Mouse (Mus musculus) CH12.LX (cell line): ENCODE results near the gene Ppp2r5d. TPM values are rescaled to one million over a fixed set of nuclear protein-coding genes. Genes with fewer than 3 reads are reported as not detected.

Experiments
- DNase-seq: peaks from one replicate; pipeline ENCODE4 v3.0.0-alpha.2; 2013; ENCODE audit errors: extremely low read depth
- H3K27ac ChIP-seq: 2 replicates; pipeline ENCODE4 v1.5.1; 2012; ENCODE audit warnings: low read depth, mild to moderate bottlenecking, control low read depth, moderate library complexity; ENCODE audit not compliant: insufficient read depth
- H3K27me3 ChIP-seq: replicated peaks from 2 replicates; pipeline ENCODE3; 2012; ENCODE audit warnings: inconsistent platforms
- H3K36me3 ChIP-seq, 2 experiments: replicated peaks in 1 of 2; 2 replicates each; pipeline versions ENCODE3 to v1.6.1; 2012; ENCODE audit warnings: inconsistent platforms in 1 of 2, low read length in 1 of 2, mild to moderate bottlenecking in 1 of 2, mixed read lengths in 1 of 2, moderate library complexity in 1 of 2; ENCODE audit not compliant: control insufficient read depth in 1 of 2, insufficient read depth in 1 of 2
- H3K4me1 ChIP-seq, 2 experiments: 2 replicates each; pipeline ENCODE4 v1.6.1; 2012; ENCODE audit warnings: inconsistent platforms in 1 of 2, moderate library complexity in 1 of 2; ENCODE audit not compliant: insufficient read depth in 2 of 2, control insufficient read depth in 1 of 2
- H3K4me2 ChIP-seq: 2 replicates; pipeline ENCODE4 v1.6.1; 2012; ENCODE audit warnings: low read depth, mild to moderate bottlenecking, control low read depth; ENCODE audit not compliant: poor library complexity, insufficient read depth, severe bottlenecking
- H3K4me3 ChIP-seq, 3 experiments: fragments of 150-350 bp in 1 of 3; sonication (generic) in 1 of 3; replicated peaks in 1 of 3; 2 replicates each; pipeline versions ENCODE3 to v1.5.1; 2011 to 2012; ENCODE audit warnings: low read depth in 2 of 3, low read length in 2 of 3, mild to moderate bottlenecking in 2 of 3, moderate library complexity in 2 of 3, control low read depth in 1 of 3, improper control_type of control experiment in 1 of 3, inconsistent platforms in 1 of 3, mixed read lengths in 1 of 3; ENCODE audit not compliant: poor library complexity in 1 of 3
- H3K79me2 ChIP-seq: replicated peaks from 2 replicates; pipeline ENCODE4 v1.6.1; 2012; ENCODE audit warnings: mild to moderate bottlenecking, moderate library complexity; ENCODE audit not compliant: control insufficient read depth, poor library complexity, insufficient read depth, severe bottlenecking; ENCODE audit errors: extremely low read depth
- H3K9ac ChIP-seq: 2 replicates; pipeline ENCODE4 v1.6.1; 2012; ENCODE audit warnings: low read depth, mild to moderate bottlenecking, control low read depth, moderate library complexity; ENCODE audit not compliant: insufficient read depth
- H3K9me3 ChIP-seq: replicated peaks from 2 replicates; pipeline ENCODE3; 2012; ENCODE audit warnings: low read length, inconsistent platforms, mixed read lengths
- CHD1 ChIP-seq: IDR thresholded peaks from 2 replicates; pipeline ENCODE4 v1.6.1; 2012; ENCODE audit warnings: low read depth, low read length, improper control_type of control experiment, inconsistent platforms
- CHD2 ChIP-seq: IDR thresholded peaks from 2 replicates; pipeline ENCODE4 v1.6.1; 2011; ENCODE audit warnings: low read length, improper control_type of control experiment
- CTCF ChIP-seq, 2 experiments: IDR thresholded peaks in 1 of 2; conservative IDR thresholded peaks in 1 of 2; 2 replicates each; pipeline ENCODE4 v1.5.1; 2011 to 2012; ENCODE audit warnings: low read depth in 2 of 2, low read length in 2 of 2, improper control_type of control experiment in 1 of 2, inconsistent platforms in 1 of 2, mild to moderate bottlenecking in 1 of 2, moderate library complexity in 1 of 2
- E2F4 ChIP-seq: IDR thresholded peaks from 2 replicates; pipeline ENCODE4 v1.6.1; 2011; ENCODE audit warnings: low read depth, low read length, improper control_type of control experiment; ENCODE audit not compliant: insufficient replicate concordance
- ELF1 ChIP-seq: IDR thresholded peaks from 2 replicates; pipeline ENCODE4 v1.6.1; 2014; ENCODE audit warnings: low read depth, mild to moderate bottlenecking, inconsistent platforms, low read length, improper control_type of control experiment
- IRF4 ChIP-seq: IDR thresholded peaks from 2 replicates; pipeline ENCODE4 v1.6.1; 2014; ENCODE audit warnings: low read depth, mild to moderate bottlenecking, inconsistent platforms, low read length, improper control_type of control experiment
- JUN ChIP-seq: IDR thresholded peaks from 2 replicates; pipeline ENCODE4 v1.6.1; 2011; ENCODE audit warnings: low read depth, mild to moderate bottlenecking, low read length, improper control_type of control experiment, moderate library complexity; ENCODE audit not compliant: insufficient read depth
- JUND ChIP-seq: conservative IDR thresholded peaks from 2 replicates; pipeline ENCODE4 v1.6.1; 2011; ENCODE audit warnings: low read depth, low read length, improper control_type of control experiment
- KAT2A ChIP-seq: IDR thresholded peaks from 2 replicates; pipeline ENCODE4 v1.6.1; 2012; ENCODE audit warnings: low read length, improper control_type of control experiment, inconsistent platforms; ENCODE audit not compliant: insufficient replicate concordance
- MAFK ChIP-seq: IDR thresholded peaks from 2 replicates; pipeline ENCODE4 v1.6.1; 2011; ENCODE audit warnings: low read length, improper control_type of control experiment; ENCODE audit not compliant: insufficient replicate concordance
- MAX ChIP-seq: IDR thresholded peaks from 2 replicates; pipeline ENCODE4 v1.6.1; 2011; ENCODE audit warnings: low read length, improper control_type of control experiment
- MEF2A ChIP-seq: IDR thresholded peaks from 2 replicates; pipeline ENCODE4 v1.6.1; 2014; ENCODE audit warnings: low read depth, mild to moderate bottlenecking, inconsistent platforms, low read length, improper control_type of control experiment, borderline replicate concordance
- MXI1 ChIP-seq: IDR thresholded peaks from 2 replicates; pipeline ENCODE4 v1.6.1; 2011; ENCODE audit warnings: mild to moderate bottlenecking, low read depth, low read length, improper control_type of control experiment
- MYC ChIP-seq: IDR thresholded peaks from 2 replicates; pipeline ENCODE4 v1.6.1; 2011; ENCODE audit warnings: low read depth, mild to moderate bottlenecking, improper control_type of control experiment, low read length
- NELFE ChIP-seq: IDR thresholded peaks from 2 replicates; pipeline ENCODE4 v1.6.1; 2011; ENCODE audit warnings: low read depth, low read length, improper control_type of control experiment
- NRF1 ChIP-seq: IDR thresholded peaks from 2 replicates; pipeline ENCODE4 v1.6.1; 2014; ENCODE audit warnings: low read depth, mild to moderate bottlenecking, inconsistent platforms, low read length, improper control_type of control experiment, moderate library complexity
- PAX5 ChIP-seq: IDR thresholded peaks from 2 replicates; pipeline ENCODE4 v1.6.1; 2012; ENCODE audit warnings: low read length, inconsistent platforms, mixed read lengths
- POLR2AphosphoS2 ChIP-seq: IDR thresholded peaks from 2 replicates; pipeline ENCODE4 v1.6.1; 2011; ENCODE audit warnings: low read depth, low read length, improper control_type of control experiment
- RCOR1 ChIP-seq: conservative IDR thresholded peaks from 2 replicates; pipeline ENCODE4 v1.6.1; 2012; ENCODE audit warnings: low read depth, mild to moderate bottlenecking, inconsistent platforms, low read length, improper control_type of control experiment
- SIN3A ChIP-seq: IDR thresholded peaks from 2 replicates; pipeline ENCODE4 v1.6.1; 2012; ENCODE audit warnings: low read length, improper control_type of control experiment, inconsistent platforms
- SMC3 ChIP-seq: IDR thresholded peaks from 2 replicates; pipeline ENCODE4 v1.6.1; 2011; ENCODE audit warnings: low read depth, low read length, improper control_type of control experiment
- TBP ChIP-seq: conservative IDR thresholded peaks from 2 replicates; pipeline ENCODE4 v1.6.1; 2011; ENCODE audit warnings: low read depth, low read length, improper control_type of control experiment
- TCF12 ChIP-seq: IDR thresholded peaks from 2 replicates; pipeline ENCODE4 v1.6.1; 2014; ENCODE audit warnings: low read depth, mild to moderate bottlenecking, inconsistent platforms, low read length, improper control_type of control experiment
- USF1 ChIP-seq: IDR thresholded peaks from 2 replicates; pipeline ENCODE4 v1.6.1; 2014; ENCODE audit warnings: low read depth, mild to moderate bottlenecking, inconsistent platforms, low read length, improper control_type of control experiment
- ZC3H11A ChIP-seq: IDR thresholded peaks from 2 replicates; pipeline ENCODE4 v1.6.1; 2012; ENCODE audit warnings: low read depth, mild to moderate bottlenecking, inconsistent platforms, low read length, improper control_type of control experiment
- ZMIZ1 ChIP-seq: IDR thresholded peaks from 2 replicates; pipeline ENCODE4 v1.6.1; 2012; ENCODE audit warnings: low read depth, mild to moderate bottlenecking, inconsistent platforms, low read length, improper control_type of control experiment
- ZNF384 ChIP-seq: IDR thresholded peaks from 2 replicates; pipeline ENCODE4 v1.6.1; 2012; ENCODE audit warnings: low read depth, low read length, improper control_type of control experiment, inconsistent platforms
- dilution Hi-C: fragments of 300-500 bp; cut with MboI; formaldehyde crosslinking; loops from 2 replicates; pipeline ENCODE4 v1.14.3; 2020; ENCODE audit warnings: low sequenced_read_pairs; ENCODE audit not compliant: extremely low pct_unique_long_range_greater_than_20kb, extremely low pct_ligation_motif_present
- in situ Hi-C: fragments of 300-500 bp; cut with MboI; formaldehyde crosslinking; loops from 3 replicates; pipeline ENCODE4 v1.14.3; 2019; ENCODE audit warnings: low sequenced_read_pairs, low pct_ligation_motif_present, low pct_unique_long_range_greater_than_20kb, mixed read lengths
- polyA plus RNA-seq: library from polyadenylated mRNA; unstranded; fragments of >175 nt; gene quantifications from 2 replicates; pipeline ENCODE4 v1.2.1, GENCODE M21; 2012; ENCODE audit warnings: low read depth; ENCODE audit not compliant: insufficient read length
- total RNA-seq, 2 experiments: library from RNA; depleted of rRNA; stranded (reverse); fragments of 300-350 nt in 1 of 2; fragments of >200 nt in 1 of 2; gene quantifications; 2 replicates each; pipeline ENCODE4 v1.2.3; 2012 to 2014

Ppp2r5d gene
- total and polyA plus RNA-seq, 3 experiments = 56.2 to 75.4 (median 57.7) TPM

GRCm38 (mm10) chr17:46698515-46698914, 6.4 kb downstream of the Ppp2r5d start:
- dilution Hi-C loops (no loop called here), in situ Hi-C loops (no loop called here)
- Histone ChIP-seq H3K4me2 (no peak overlapping the region), H3K9ac (no peak overlapping the region), H3K4me1 (peaks cover 8 to 19% of the 10 kb centered on the region in 2 experiments), H3K79me2 (peaks cover 3% of the 10 kb centered on the region; the same call in 1 of the 2 replicates), H3K36me3 (peaks cover 8 to 70% of the 10 kb centered on the region in 2 experiments), H3K27me3 (no peaks in the 10 kb centered on the region), H3K27ac (no peak overlapping the region), H3K4me3 (no peak overlapping the region), H3K9me3 (no peaks in the 10 kb centered on the region)
- TF ChIP-seq MEF2A (no peak), NELFE (no peak), ZC3H11A (no peak), KAT2A (no peak), MAX (no peak), NRF1 (no peak), SMC3 (no peak), ZMIZ1 (no peak), CHD2 (no peak), ELF1 (no peak), RCOR1 (no peak), E2F4 (no peak), ZNF384 (no peak), TCF12 (no peak), CTCF (conservative IDR thresholded peaks at IDR 0.05 in 1 of 2, IDR thresholded peaks at IDR 0.05 in 1 of 2; ENCODE audit: low read depth in 2 of 2, low read length in 2 of 2) (no peak)
- DNase-seq = no peak

- Histone ChIP-seq H3K9me3 (no peaks in the 10 kb centered on the region), H3K4me1 (no peaks in the 10 kb centered on the region), H3K4me3 (no peak overlapping the region), H3K9ac (no peak overlapping the region), H3K4me2 (no peak overlapping the region), H3K36me3 (peaks cover 9 to 72% of the 10 kb centered on the region in 2 experiments), H3K79me2 (no peaks in the 10 kb centered on the region; the same call in 1 of the 2 replicates), H3K27me3 (no peaks in the 10 kb centered on the region), H3K27ac (no peak overlapping the region)
- no peak for DNase-seq
- TF ChIP-seq SIN3A (no peak), E2F4 (no peak), MYC (no peak), ZNF384 (no peak), JUN (no peak), SMC3 (no peak), MXI1 (no peak), JUND (no peak), TCF12 (no peak), TBP (no peak), CHD1 (no peak), POLR2AphosphoS2 (no peak), USF1 (no peak), MAFK (no peak), PAX5 (no peak), MAX (no peak), KAT2A (no peak), IRF4 (no peak)
- dilution Hi-C loops (no loop called here), in situ Hi-C loops (no loop called here)
Measured at GRCm38 (mm10) chr17:46694517-46695063, 10.3 kb downstream of the Ppp2r5d start.
